Mouse (Mus musculus) intestine, embryonic 15.5 days (tissue): Measurements from ENCODE around the gene Tekt5. TPM values are rescaled to one million over a fixed set of nuclear protein-coding genes. Genes with fewer than 3 reads are reported as not detected.
A peak's percentile ranks its signal among the peaks of the same experiment; 100 is the strongest.

Experiments
- ATAC-seq: fragments of 200-750 bp; cut with Nextera tagmentation; 2 replicates; pipeline ENCODE4 v1.8.0; 2017; ENCODE audit warnings: moderate TSS enrichment, moderate library complexity
- H3K27ac ChIP-seq: fragments of 300-500 bp; sonication (generic); 2 replicates; pipeline ENCODE4 v1.5.1; 2015; ENCODE audit warnings: mild to moderate bottlenecking, inconsistent platforms
- H3K27me3 ChIP-seq: fragments of 300-500 bp; sonication (generic); replicated peaks from 2 replicates; pipeline ENCODE4 v1.6.1; 2015; ENCODE audit warnings: inconsistent platforms
- H3K36me3 ChIP-seq: fragments of 300-500 bp; sonication (generic); 2 replicates; pipeline ENCODE4 v1.6.1; 2015; ENCODE audit warnings: inconsistent platforms
- H3K4me1 ChIP-seq: fragments of 300-500 bp; sonication (generic); replicated peaks from 2 replicates; pipeline ENCODE4 v1.6.1; 2015; ENCODE audit warnings: inconsistent platforms
- H3K4me2 ChIP-seq: fragments of 300-500 bp; sonication (generic); replicated peaks from 2 replicates; pipeline ENCODE4 v1.6.1; 2015; ENCODE audit warnings: mild to moderate bottlenecking, inconsistent platforms
- H3K4me3 ChIP-seq: fragments of 300-500 bp; sonication (generic); replicated peaks from 2 replicates; pipeline ENCODE4 v1.5.1; 2015; ENCODE audit warnings: inconsistent platforms
- H3K9ac ChIP-seq: fragments of 300-500 bp; sonication (generic); 2 replicates; pipeline ENCODE4 v1.6.1; 2015; ENCODE audit warnings: inconsistent platforms
- H3K9me3 ChIP-seq: fragments of 300-500 bp; sonication (generic); 2 replicates; pipeline ENCODE4 v1.6.1; 2016; ENCODE audit warnings: inconsistent platforms
- WGBS: fragments of 180-500 bp; shearing (Covaris S2); methylation state at CpG from one replicate; pipeline ENCODE4 v1.1.7; 2015; 5-methylcytosine and 5-hydroxymethylcytosine counted together
- polyA plus RNA-seq: library from polyadenylated mRNA; unstranded; fragments of >200 nt; fragmentation: Nextera tagmentation; extraction: Ambion mirVana; gene quantifications from 2 replicates; pipeline ENCODE4 v1.2.1, GENCODE M21; 2015

Tekt5 gene
- polyA plus RNA-seq, 1 experiment from 2014 or later, result 0.15 TPM

DNA sequence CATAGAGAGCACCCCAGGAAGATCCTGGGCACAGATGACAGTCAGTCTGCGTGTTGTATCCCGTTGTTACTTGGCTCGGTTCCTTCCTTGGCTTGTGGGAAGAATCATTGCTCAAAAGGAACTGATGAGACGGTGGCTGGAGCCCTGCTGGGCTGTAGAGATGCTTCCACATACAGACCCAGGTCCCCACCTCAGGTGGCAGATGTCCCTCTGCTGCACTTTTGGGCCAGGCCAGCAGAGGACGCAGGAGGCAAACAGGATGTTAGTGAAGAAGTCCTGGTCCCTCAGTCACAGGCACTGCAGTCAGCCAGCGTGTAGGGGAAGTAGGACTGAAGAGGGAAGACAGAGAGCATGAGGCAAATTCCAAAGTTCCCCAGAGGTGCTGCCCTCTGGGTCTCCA lies 20.7 kb upstream of the Tekt5 start:
- no peak for ATAC-seq
- H3K27ac ChIP-seq, result no peak overlapping the region
- H3K4me1 ChIP-seq, result peaks cover 8% of the 10 kb centered on the region; the same call in 1 of the 2 replicates
- WGBS, result 79% methylated on average over 6 of the region's 6 CpGs
- peaks cover 41% of the 10 kb centered on the region for H3K36me3 ChIP-seq
- no peak overlapping the region for H3K9ac ChIP-seq
- H3K9me3 ChIP-seq, result no peaks in the 10 kb centered on the region
- no peaks in the 10 kb centered on the region for H3K27me3 ChIP-seq
- no peak overlapping the region for H3K4me3 ChIP-seq
- H3K4me2 ChIP-seq, result no peak overlapping the region

DNA sequence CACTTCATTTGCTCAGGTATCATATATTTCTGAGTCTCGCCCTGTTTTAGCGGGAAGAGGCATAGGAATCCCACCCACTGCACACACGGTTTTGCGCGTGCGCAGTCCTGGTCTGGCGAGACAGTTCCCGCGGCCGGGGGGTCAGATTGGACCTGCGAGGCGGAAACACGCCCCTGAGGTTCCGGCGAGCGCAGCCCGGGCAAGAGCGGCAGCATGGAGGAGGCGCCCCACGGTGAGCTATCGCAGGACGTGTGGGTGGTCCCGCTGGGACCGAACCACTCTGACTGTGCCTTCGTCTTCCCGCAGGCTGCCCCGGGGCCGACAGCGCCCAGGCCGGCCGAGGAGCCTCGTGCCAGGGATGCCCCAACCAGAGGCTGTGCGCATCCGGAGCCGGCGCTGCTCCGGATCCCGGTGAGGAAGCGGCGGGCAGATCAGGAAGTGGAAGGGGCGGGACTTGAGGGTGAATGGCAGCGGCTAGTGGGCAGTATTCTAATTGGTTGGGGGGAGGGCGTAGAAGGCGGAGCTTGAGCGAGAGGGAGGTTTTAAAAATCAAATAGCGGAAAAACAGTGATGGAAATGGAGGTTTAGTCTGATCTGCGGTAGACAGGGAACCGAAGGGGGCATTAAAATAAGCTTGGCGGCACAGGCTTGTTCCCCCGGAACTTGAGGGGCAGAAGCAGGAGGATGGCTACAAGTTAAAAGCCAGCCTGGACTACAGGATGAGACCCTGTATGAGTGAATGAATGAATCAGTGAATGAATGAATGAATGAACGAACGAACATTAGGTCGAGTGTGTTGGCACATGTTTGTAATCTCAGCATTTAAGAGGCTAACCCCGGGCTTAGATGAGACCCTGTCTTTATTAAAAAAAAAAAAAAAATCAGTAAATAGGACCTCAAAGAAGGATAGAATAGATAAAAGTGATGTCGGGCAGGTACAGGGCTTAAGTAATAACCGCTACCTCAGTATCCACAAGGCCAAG lies 16.8 kb upstream of the Tekt5 start, which contains the start of gene Nubp1:
Gene Nubp1, plus strand, starts transcription at position 185 of the 983 bp plus-strand sequence.
- peak; percentile 99 for ATAC-seq
- no peaks in the 10 kb centered on the region for H3K9me3 ChIP-seq
- H3K4me1 ChIP-seq, result peaks cover 8% of the 10 kb centered on the region; the same call in 1 of the 2 replicates
- H3K27ac ChIP-seq, result peak within 1 kb of the TSS; percentile 97
- 3% methylated on average over 56 of the region's 56 CpGs for WGBS
- peak within 1 kb of the TSS; percentile 79 for H3K9ac ChIP-seq
- peaks cover 21% of the 10 kb centered on the region for H3K36me3 ChIP-seq
- H3K4me3 ChIP-seq, result peak within 1 kb of the TSS; percentile 87
- H3K27me3 ChIP-seq, result no peaks in the 10 kb centered on the region
- peak within 1 kb of the TSS; percentile 71 for H3K4me2 ChIP-seq

DNA sequence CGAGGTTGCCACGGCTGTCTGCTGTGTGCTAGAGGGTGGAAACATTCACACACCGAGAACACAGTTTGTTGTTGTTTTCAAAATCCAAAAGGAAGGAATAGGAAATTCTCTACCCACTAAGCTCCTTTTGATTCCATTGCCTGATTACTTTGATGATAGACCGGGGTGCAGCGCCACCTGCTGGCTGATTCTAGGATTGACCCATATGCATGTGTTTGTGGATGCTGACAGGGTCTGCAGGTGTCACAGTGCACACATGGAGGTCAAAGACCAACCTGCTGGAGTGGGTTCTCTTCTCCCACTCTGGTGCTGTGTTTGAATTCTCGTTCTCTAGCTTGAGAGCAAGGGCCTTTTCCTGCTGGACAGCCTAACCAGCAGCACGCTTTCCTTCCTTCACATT lies 3.9 kb upstream of the Tekt5 start:
- no peak overlapping the region for H3K4me3 ChIP-seq
- H3K27me3 ChIP-seq, result peaks cover 4% of the 10 kb centered on the region; the same call in 1 of the 2 replicates
- no peak overlapping the region for H3K27ac ChIP-seq
- no peaks in the 10 kb centered on the region for H3K36me3 ChIP-seq
- H3K9me3 ChIP-seq, result no peaks in the 10 kb centered on the region
- no peak overlapping the region for H3K9ac ChIP-seq
- H3K4me2 ChIP-seq, result no peak overlapping the region
- 31% methylated on average over 7 of the region's 7 CpGs for WGBS
- ATAC-seq, result peak; percentile 61
- peaks cover 5% of the 10 kb centered on the region; the same call in 1 of the 2 replicates for H3K4me1 ChIP-seq

DNA sequence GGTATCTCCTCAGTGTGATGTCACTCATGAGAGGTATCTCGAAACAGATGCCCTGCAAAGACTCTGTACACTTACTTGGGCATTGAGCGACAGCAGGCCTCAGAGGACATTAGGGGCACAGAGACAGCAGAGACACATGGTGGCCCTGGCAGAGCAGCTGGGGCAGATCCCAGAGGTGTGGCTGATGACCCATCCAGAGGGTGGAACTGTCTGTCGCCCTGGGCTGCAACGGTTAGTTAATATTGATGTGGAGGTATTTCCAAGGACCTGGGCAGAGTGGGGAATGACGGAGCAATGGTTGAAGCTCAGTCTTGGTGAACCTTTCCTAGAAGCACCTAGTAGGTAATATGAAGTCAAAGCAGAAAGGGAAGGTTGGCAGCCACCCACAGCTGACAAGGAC lies 3.5 kb upstream of the Tekt5 start:
- peak; percentile 28; the same call in 1 of the 2 replicates for ATAC-seq
- Histone ChIP-seq H3K36me3 (no peaks in the 10 kb centered on the region), H3K4me2 (no peak overlapping the region), H3K9ac (no peak overlapping the region), H3K27me3 (peaks cover 4% of the 10 kb centered on the region; the same call in 1 of the 2 replicates), H3K4me3 (no peak overlapping the region), H3K9me3 (no peaks in the 10 kb centered on the region), H3K27ac (no peak overlapping the region), H3K4me1 (peaks cover 5% of the 10 kb centered on the region; the same call in 1 of the 2 replicates)
- 67% methylated on average over 5 of the region's 5 CpGs for WGBS

DNA sequence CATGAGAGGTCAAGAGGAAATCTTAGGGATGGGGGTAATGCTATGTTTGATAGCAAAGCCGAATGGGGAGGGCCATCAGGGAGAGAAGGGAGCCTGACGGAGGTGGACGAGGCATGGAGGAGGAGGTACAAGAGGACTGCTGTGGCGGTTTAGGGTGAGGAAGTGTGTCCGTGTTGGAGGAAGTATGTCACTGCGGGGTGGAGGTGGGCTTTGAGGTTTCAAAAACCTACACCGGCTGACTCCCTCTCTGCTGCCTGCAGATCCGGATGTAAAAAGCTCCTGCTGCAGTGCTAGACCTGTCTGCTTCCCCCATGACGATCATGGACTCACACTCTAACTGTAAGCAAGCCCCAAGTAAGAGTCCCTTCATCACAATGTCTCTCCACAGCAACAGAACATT lies 2.7 kb downstream of the Tekt5 start:
- no peak overlapping the region for H3K9ac ChIP-seq
- no peaks in the 10 kb centered on the region for H3K9me3 ChIP-seq
- no peak overlapping the region for H3K4me2 ChIP-seq
- H3K4me1 ChIP-seq, result peaks cover 5% of the 10 kb centered on the region; the same call in 1 of the 2 replicates
- H3K27ac ChIP-seq, result no peak overlapping the region
- no peak overlapping the region for H3K4me3 ChIP-seq
- peaks cover 4% of the 10 kb centered on the region; the same call in 1 of the 2 replicates for H3K27me3 ChIP-seq
- 78% methylated on average over 9 of the region's 9 CpGs for WGBS
- no peaks in the 10 kb centered on the region for H3K36me3 ChIP-seq
- ATAC-seq, result no peak

DNA sequence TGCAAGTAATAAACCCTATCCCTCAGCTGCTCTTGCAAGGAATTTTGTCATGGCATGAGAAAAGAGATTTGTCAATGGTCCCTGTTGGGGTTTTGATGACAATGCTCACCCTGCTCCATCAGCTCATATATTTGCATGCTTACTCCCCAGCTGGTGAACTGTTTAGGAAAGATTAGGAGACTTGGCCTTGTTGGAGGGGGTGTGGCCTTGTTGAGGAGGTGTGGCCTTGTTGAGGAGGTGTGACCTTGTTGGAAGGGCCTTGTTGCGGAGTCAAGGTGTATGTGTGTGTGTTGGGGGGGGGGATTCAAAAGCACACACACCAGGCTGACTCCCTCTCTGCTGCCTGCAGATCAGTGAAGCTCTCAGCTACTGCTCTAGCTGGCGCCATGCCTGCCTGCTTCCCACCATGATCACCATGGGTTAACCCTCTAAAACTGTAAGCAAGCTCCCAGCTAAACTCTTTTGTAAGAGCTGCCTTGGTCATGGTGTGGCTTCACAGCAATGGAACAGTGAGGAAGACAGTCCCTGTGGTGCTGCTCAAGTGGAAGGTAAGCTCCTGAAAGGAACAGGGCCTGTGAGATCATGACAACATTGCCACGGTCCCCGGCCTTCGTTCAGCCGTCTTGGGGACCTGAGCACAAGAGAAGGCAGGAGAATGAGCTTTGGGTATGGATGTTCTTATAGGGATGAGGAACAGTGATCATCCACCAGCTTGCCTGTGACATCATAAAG lies 6.5 kb downstream of the Tekt5 start:
- no peaks in the 10 kb centered on the region for H3K36me3 ChIP-seq
- WGBS, result 92% methylated on average over 6 of the region's 6 CpGs
- no peaks in the 10 kb centered on the region for H3K9me3 ChIP-seq
- H3K27ac ChIP-seq, result no peak overlapping the region
- H3K9ac ChIP-seq, result no peak overlapping the region
- no peak overlapping the region for H3K4me2 ChIP-seq
- no peak overlapping the region for H3K4me3 ChIP-seq
- 0 out of 2 replicates have a peak, but pooled peaks cover 10% of the 10 kb centered on the region for H3K4me1 ChIP-seq
- no peak for ATAC-seq
- no peaks in the 10 kb centered on the region; the same call in 1 of the 2 replicates for H3K27me3 ChIP-seq

DNA sequence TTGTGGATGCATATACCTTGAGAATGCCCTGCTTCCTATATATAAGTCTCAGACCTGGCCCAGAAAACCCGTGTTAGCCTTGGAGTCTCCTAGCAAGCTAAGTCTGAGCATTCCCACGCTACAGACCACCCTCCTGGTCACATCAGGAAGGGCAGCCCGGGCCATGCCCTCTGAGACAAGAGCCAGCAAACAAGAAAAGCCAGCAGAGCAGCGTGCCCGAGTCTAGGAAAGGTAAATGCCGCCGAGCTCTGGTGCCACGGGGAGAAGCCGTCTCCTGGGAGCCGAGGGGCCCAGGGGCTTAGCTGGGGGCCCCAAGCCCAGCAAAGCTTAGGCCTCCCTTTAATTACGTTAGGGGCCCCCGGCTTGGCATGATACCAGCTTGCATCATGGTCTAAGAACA lies 10.0 kb downstream of the Tekt5 start:
- 0 out of 2 replicates have a peak, but pooled peaks cover 11% of the 10 kb centered on the region for H3K4me1 ChIP-seq
- no peak overlapping the region for H3K27ac ChIP-seq
- no peaks in the 10 kb centered on the region; the same call in 1 of the 2 replicates for H3K27me3 ChIP-seq
- H3K9ac ChIP-seq, result no peak overlapping the region
- ATAC-seq, result no peak
- H3K9me3 ChIP-seq, result no peaks in the 10 kb centered on the region
- WGBS, result 85% methylated on average over 12 of the region's 12 CpGs
- no peak overlapping the region for H3K4me2 ChIP-seq
- no peak overlapping the region for H3K4me3 ChIP-seq
- no peaks in the 10 kb centered on the region for H3K36me3 ChIP-seq

DNA sequence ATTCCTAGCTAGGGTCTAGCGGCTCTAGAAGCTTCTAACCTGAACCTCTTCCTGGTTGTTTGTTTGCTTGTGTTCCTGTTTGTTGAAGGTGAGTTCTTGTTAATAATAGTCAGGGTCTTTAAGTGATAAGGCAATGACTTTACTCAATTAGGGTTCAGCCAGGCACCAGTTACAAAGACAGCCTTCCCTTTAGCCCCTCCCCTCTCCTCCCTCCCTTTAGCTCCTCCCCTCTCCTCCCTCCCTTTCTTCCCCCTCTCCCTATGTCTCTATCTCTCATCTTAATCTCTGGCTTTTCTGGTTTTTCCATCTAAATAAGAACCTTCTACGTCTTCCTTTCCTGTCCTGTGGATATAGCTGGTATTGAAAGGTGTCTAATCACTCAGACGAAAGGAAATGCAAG lies 10.7 kb downstream of the Tekt5 start:
- Histone ChIP-seq H3K4me2 (peak overlapping the region; percentile 57), H3K4me1 (0 out of 2 replicates have a peak, but pooled peaks cover 11% of the 10 kb centered on the region), H3K9me3 (no peaks in the 10 kb centered on the region), H3K4me3 (peak overlapping the region; percentile 25; the same call in 1 of the 2 replicates), H3K27ac (no peak overlapping the region), H3K27me3 (no peaks in the 10 kb centered on the region; the same call in 1 of the 2 replicates), H3K36me3 (no peaks in the 10 kb centered on the region), H3K9ac (no peak overlapping the region)
- ATAC-seq, result peak; percentile 61; the same call in 1 of the 2 replicates
- 66% methylated on average over 3 of the region's 3 CpGs for WGBS

DNA sequence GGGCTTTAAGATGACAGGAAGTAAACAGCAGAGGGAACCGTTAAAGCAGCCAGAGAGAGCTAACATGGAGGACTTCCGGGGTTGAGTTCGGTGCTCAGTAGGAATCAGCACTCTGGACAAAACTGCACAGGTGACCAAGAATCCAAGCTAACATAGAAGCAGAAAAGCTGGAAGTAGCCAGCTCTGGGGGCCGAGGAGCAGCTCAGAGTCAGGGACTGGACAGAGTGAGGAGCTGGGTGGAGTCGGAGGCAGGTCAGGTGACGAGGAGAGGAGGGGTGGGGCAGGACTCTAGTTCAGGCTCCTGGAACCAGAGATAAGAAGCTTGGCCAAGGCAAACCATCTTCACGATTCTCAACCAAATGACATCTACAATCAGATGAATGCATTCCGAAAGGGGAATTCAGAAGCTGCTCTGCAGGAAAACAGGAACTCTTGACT lies 11.2 kb downstream of the Tekt5 start:
- Histone ChIP-seq H3K27me3 (no peaks in the 10 kb centered on the region; the same call in 1 of the 2 replicates), H3K9me3 (no peaks in the 10 kb centered on the region), H3K9ac (no peak overlapping the region), H3K4me2 (peak overlapping the region; percentile 57), H3K36me3 (no peaks in the 10 kb centered on the region), H3K4me3 (peak overlapping the region; percentile 25; the same call in 1 of the 2 replicates), H3K27ac (0 out of 2 replicates have a peak overlapping the region, but pooled peaks have one; percentile 19), H3K4me1 (0 out of 2 replicates have a peak, but pooled peaks cover 11% of the 10 kb centered on the region)
- peak; percentile 94 for ATAC-seq
- 9% methylated on average over 8 of the region's 8 CpGs for WGBS

DNA sequence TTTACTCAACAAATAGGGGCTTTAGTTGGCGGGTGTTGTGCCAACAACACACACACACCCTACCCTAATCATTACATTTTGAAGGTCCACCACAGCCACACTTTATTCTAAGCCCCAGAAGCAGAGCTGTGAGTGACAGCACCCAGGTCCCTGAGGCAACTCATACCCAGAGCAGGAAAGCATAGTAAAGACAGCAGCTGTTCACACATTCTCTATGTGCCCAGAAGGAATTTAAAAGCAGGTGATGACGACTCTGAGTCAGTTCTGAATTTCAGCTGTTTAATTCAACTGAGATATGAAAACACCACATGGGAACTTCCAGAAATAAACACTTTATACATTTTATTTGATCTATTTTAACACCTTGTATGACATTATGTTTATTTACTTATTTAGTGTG lies 15.8 kb downstream of the Tekt5 start:
- ATAC-seq, result no peak
- H3K4me1 ChIP-seq, result 0 out of 2 replicates have a peak, but pooled peaks cover 6% of the 10 kb centered on the region
- H3K4me3 ChIP-seq, result no peak overlapping the region
- no peaks in the 10 kb centered on the region for H3K9me3 ChIP-seq
- H3K36me3 ChIP-seq, result no peaks in the 10 kb centered on the region
- H3K27me3 ChIP-seq, result no peaks in the 10 kb centered on the region
- no peak overlapping the region for H3K27ac ChIP-seq
- no peak overlapping the region for H3K9ac ChIP-seq
- no peak overlapping the region for H3K4me2 ChIP-seq
- WGBS, result 49% methylated on average over 2 of the region's 2 CpGs

DNA sequence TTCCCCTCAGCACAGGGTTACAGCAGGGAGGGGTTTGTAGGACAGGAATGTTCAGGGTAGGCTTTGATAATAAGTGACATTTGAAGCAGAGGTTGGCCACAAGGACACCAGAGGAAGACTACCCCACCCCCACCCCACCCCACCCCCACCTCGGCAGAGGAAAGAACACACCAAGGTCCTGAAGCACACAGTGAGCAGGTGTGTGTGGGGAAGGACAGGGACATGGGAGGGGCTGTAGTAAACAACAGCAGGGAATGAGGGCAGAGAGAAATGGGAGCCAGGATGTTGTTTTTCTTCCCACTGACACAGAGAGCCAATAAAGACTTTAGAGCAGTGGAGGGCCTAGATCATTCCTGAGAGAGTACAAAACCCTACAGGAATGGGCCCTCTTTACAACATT lies 18.0 kb downstream of the Tekt5 start:
- Histone ChIP-seq H3K27ac (no peak overlapping the region), H3K4me1 (no peaks in the 10 kb centered on the region), H3K27me3 (no peaks in the 10 kb centered on the region), H3K4me2 (no peak overlapping the region), H3K9me3 (no peaks in the 10 kb centered on the region), H3K9ac (no peak overlapping the region), H3K4me3 (no peak overlapping the region), H3K36me3 (no peaks in the 10 kb centered on the region)
- WGBS, result 29% methylated on average over 1 of the region's 1 CpGs
- no peak for ATAC-seq
